Mouse (Mus musculus) midbrain, embryonic 11.5 days (tissue): ENCODE measurements at regions not wholly inside any gene's neighbourhood (a gene's known extent, or its start where the extent isn't known, plus 50 kb on each side); places are given as distances from the start of the nearest gene placed in this dataset.
"Not testable (repeated sequence)": the region's sequence is repeated elsewhere in the genome, so short reads cannot be mapped to it uniquely, and the experiment has no call there.

ENCODE experiments used
- ATAC-seq: fragments of 200-750 bp; cut with Nextera tagmentation; 2 replicates; pipeline ENCODE4 v1.8.0; 2017; ENCODE audit warnings: moderate TSS enrichment, moderate library complexity; ENCODE audit not compliant: low FRiP score
- DNase-seq: peaks from one replicate; pipeline ENCODE4 v3.0.0; 2015; ENCODE audit warnings: low spot score; ENCODE audit errors: missing footprints
- H3K27ac ChIP-seq: fragments of 300-500 bp; sonication (generic); 2 replicates; pipeline ENCODE4 v1.5.1; 2014; ENCODE audit warnings: low read depth, low read length
- H3K27me3 ChIP-seq: fragments of 300-500 bp; sonication (generic); 2 replicates; pipeline ENCODE4 v1.6.1; 2014; ENCODE audit warnings: mild to moderate bottlenecking, low read length, moderate library complexity, mixed read lengths; ENCODE audit not compliant: control insufficient read depth, insufficient read depth
- H3K36me3 ChIP-seq: fragments of 300-500 bp; sonication (generic); 2 replicates; pipeline ENCODE4 v1.6.1; 2014; ENCODE audit warnings: mild to moderate bottlenecking, low read length, moderate library complexity, mixed read lengths; ENCODE audit not compliant: control insufficient read depth, insufficient read depth
- H3K4me1 ChIP-seq: fragments of 300-500 bp; sonication (generic); 2 replicates; pipeline ENCODE4 v1.6.1; 2014; ENCODE audit warnings: low read length; ENCODE audit not compliant: control insufficient read depth, insufficient read depth
- H3K4me2 ChIP-seq: fragments of 300-500 bp; sonication (generic); 2 replicates; pipeline ENCODE4 v1.6.1; 2014; ENCODE audit warnings: mild to moderate bottlenecking, moderate library complexity
- H3K4me3 ChIP-seq: fragments of 300-500 bp; sonication (generic); 2 replicates; pipeline ENCODE4 v1.5.1; 2014; ENCODE audit warnings: low read depth, low read length
- H3K9ac ChIP-seq: fragments of 300-500 bp; sonication (generic); 2 replicates; pipeline ENCODE4 v1.6.1; 2014; ENCODE audit warnings: low read length
- H3K9me3 ChIP-seq: fragments of 300-500 bp; sonication (generic); 2 replicates; pipeline ENCODE4 v1.6.1; 2016; ENCODE audit warnings: low read length; ENCODE audit not compliant: control insufficient read depth
- WGBS: fragments of 180-500 bp; shearing (Covaris S2); extraction: QIAGEN DNeasy Blood & Tissue Kit; methylation state at CpG from one replicate; pipeline ENCODE4 v1.1.7; 2014; 5-methylcytosine and 5-hydroxymethylcytosine counted together

DNA sequence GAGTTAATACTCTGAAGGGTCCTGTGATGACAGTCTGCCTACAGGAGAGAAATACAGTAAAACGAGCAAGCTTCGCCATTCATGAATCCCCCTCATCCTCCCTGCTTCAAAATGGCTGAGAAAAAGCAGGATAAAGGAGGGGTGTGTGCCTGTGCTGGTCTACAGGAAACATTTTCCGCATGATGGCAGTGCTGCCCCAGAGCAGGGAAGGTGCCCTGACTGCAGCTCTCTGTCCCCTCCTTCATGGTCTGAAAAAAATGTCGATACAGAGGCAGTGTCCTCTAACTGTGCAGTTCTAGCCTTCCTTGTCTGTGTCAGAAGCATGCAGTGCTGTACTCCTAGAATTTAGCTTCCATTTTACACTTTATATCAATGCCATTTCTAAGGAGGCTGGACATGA lies 166.7 kb upstream of the Olfr1324 start:
- H3K36me3 ChIP-seq, ATAC-seq, H3K27me3 ChIP-seq, H3K4me3 ChIP-seq, H3K27ac ChIP-seq, H3K9ac ChIP-seq, H3K4me1 ChIP-seq, H3K4me2 ChIP-seq, H3K9me3 ChIP-seq: not testable (repeated sequence)
- WGBS = 81% methylated on average over 4 of the region's 4 CpGs
- DNase-seq = peak; percentile 44

DNA sequence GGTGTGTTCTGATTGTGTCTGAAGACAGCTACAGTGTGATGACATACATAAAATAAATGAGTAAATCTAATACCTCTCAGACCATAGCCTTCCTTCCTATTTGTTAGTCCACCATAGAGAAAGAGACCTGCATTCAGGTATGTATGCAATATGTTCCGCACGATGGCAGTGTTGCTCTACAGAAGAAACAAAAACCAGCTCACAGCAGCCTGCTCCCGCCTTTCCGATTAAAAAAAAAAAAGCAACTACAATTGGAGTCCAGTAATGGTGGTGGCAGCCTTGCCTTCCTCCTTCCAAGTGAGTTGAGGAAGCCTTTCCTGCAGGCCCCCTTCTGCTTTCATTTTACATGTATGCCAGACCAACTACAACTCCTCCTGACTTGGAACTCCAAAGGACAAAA lies 163.2 kb upstream of the Olfr1324 start:
- no peak for DNase-seq
- Histone ChIP-seq H3K36me3 (no peaks in the 10 kb centered on the region), H3K4me2 (no peak overlapping the region), H3K4me1 (no peaks in the 10 kb centered on the region), H3K27ac (no peak overlapping the region), H3K9me3 (no peaks in the 10 kb centered on the region), H3K4me3 (no peak overlapping the region), H3K9ac (no peak overlapping the region), H3K27me3 (no peaks in the 10 kb centered on the region)
- 77% methylated on average over 4 of the region's 4 CpGs for WGBS
- no peak for ATAC-seq

- WGBS = 67% methylated on average over 8 of the region's 8 CpGs
- H3K4me2 ChIP-seq = no peak overlapping the region
- no peaks in the 10 kb centered on the region for H3K27me3 ChIP-seq
- H3K9ac ChIP-seq = no peak overlapping the region
- ATAC-seq (no peak), DNase-seq (peak; percentile 88)
- no peaks in the 10 kb centered on the region for H3K4me1 ChIP-seq
- H3K36me3 ChIP-seq = no peaks in the 10 kb centered on the region
- no peak overlapping the region for H3K4me3 ChIP-seq
- H3K27ac ChIP-seq = no peak overlapping the region
- H3K9me3 ChIP-seq = no peaks in the 10 kb centered on the region
Observed at GRCm38 (mm10) chrX:50590673-50591341, 162.5 kb upstream of the Olfr1324 start.

- H3K36me3 ChIP-seq = no peaks in the 10 kb centered on the region
- no peak overlapping the region for H3K9ac ChIP-seq
- ATAC-seq (no peak), DNase-seq (peak; percentile 10)
- 89% methylated on average over 6 of the region's 6 CpGs for WGBS
- H3K4me1 ChIP-seq = no peaks in the 10 kb centered on the region
- H3K4me3 ChIP-seq = no peak overlapping the region
- H3K27me3 ChIP-seq = no peaks in the 10 kb centered on the region
- H3K9me3 ChIP-seq = no peaks in the 10 kb centered on the region
- no peak overlapping the region for H3K4me2 ChIP-seq
- no peak overlapping the region for H3K27ac ChIP-seq
Observed at GRCm38 (mm10) chrX:50588892-50589291, 160.6 kb upstream of the Olfr1324 start.

DNA sequence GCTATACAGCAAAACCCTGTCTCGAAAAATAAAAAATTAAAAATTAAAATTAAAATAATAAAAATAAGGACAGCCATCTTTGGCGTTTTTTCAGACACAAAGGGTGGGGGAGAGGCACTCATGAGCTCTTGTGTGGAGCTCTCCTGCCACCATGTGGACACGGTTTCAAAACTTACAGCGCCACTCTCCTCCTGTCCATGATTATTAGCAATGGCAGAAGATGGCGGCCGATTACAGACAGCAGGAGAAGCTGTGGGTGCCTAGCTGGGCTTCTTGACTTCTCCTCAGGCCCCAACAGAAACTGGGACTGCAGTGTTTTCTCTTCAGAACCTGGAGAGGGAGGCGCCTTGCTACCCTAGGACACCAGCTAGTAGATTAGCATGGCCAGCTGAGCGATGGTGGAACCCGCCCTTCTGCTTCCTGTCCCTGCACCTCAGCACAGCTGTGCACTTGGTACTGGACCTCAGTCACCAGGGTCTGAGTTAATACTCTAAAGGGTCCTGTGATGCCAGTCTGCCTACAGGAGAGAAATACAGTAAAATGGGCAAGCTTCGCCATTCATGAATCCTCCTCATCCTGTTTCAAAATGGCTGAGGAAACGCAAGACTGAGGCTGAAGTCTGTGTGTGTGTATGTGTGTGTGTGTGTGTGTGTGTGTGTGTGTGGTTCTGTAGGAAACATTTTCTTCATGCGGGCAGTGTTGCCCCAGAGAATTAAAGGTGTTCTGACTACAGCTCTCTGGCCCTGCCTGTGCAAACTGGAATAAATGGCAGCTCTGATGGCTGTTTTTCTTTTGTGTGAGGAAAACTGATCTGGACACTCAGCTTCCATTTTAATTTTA lies 155.7 kb upstream of the Olfr1324 start:
- Histone ChIP-seq H3K27me3 (no peaks in the 10 kb centered on the region), H3K4me2 (no peak overlapping the region), H3K4me3 (no peak overlapping the region), H3K27ac (no peak overlapping the region), H3K4me1 (no peaks in the 10 kb centered on the region), H3K9me3 (no peaks in the 10 kb centered on the region), H3K9ac (no peak overlapping the region), H3K36me3 (no peaks in the 10 kb centered on the region)
- DNase-seq (no peak), ATAC-seq (no peak)
- 80% methylated on average over 12 of the region's 12 CpGs for WGBS

DNA sequence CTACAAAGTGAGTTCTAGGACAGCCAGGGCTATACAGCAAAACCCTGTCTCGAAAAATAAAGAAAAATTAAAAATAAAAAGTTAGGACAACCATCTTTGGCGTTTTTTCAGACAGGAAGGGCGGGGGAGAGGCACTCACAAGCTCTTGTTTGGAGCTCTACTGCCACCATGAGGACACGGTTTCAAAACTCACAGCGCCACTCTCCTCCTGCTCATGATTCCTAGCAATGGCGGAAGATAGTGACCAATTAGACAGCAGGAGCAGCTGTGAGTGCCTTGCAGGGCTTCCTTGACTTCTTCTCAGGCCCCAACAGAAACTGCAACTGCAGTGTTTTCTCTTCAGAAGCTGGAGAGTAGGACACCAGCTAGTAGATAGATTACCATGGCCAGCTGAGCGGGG lies 151.9 kb upstream of the Olfr1324 start:
- no peaks in the 10 kb centered on the region for H3K9me3 ChIP-seq
- H3K4me3 ChIP-seq = no peak overlapping the region
- no peak overlapping the region for H3K27ac ChIP-seq
- no peaks in the 10 kb centered on the region for H3K27me3 ChIP-seq
- DNase-seq = no peak
- ATAC-seq = no peak
- H3K4me1 ChIP-seq = no peaks in the 10 kb centered on the region
- WGBS = 64% methylated on average over 7 of the region's 7 CpGs
- 0 out of 2 replicates have a peak overlapping the region, but pooled peaks have one; percentile 17 for H3K4me2 ChIP-seq
- H3K36me3 ChIP-seq = no peaks in the 10 kb centered on the region
- H3K9ac ChIP-seq = no peak overlapping the region

GRCm38 (mm10) chrX:50576824-50577223 lies 148.5 kb upstream of the Olfr1324 start:
- ATAC-seq (peak; percentile 30; the same call in 1 of the 2 replicates), DNase-seq (peak; percentile 91)
- 62% methylated on average over 7 of the region's 7 CpGs for WGBS
- Histone ChIP-seq H3K4me2 (no peak overlapping the region), H3K36me3 (no peaks in the 10 kb centered on the region), H3K27ac (no peak overlapping the region), H3K9me3 (no peaks in the 10 kb centered on the region), H3K9ac (no peak overlapping the region), H3K4me3 (no peak overlapping the region), H3K27me3 (no peaks in the 10 kb centered on the region), H3K4me1 (no peaks in the 10 kb centered on the region)

- ATAC-seq, H3K36me3 ChIP-seq, H3K4me2 ChIP-seq, H3K9ac ChIP-seq, H3K27me3 ChIP-seq, H3K4me3 ChIP-seq, H3K4me1 ChIP-seq, H3K9me3 ChIP-seq, H3K27ac ChIP-seq: not testable (repeated sequence)
- WGBS = 65% methylated on average over 14 of the region's 14 CpGs
- peak; percentile 92 for DNase-seq
Observed at GRCm38 (mm10) chrX:50572191-50573095, 144.1 kb upstream of the Olfr1324 start.
